Mouse (Mus musculus) left cerebral cortex, adult 8-10 months (tissue): ENCODE data around the gene Gm44805. TPM values are rescaled to one million over a fixed set of nuclear protein-coding genes. Genes with fewer than 3 reads are reported as not detected.
A peak's percentile ranks its signal among the peaks of the same experiment; 100 is the strongest.

Experiments used
- DNase-seq, 2 experiments: peaks; one replicate each; pipeline ENCODE4 v3.0.0; 2022; ENCODE audit warnings: low spot score in 2 of 2
- total RNA-seq, 4 experiments: library from RNA; stranded (reverse); gene quantifications; 2 replicates each; pipeline ENCODE4 v1.2.4; 2022

Gm44805 gene
- total RNA-seq, 4 experiments from 2014 or later, result not detected

DNA sequence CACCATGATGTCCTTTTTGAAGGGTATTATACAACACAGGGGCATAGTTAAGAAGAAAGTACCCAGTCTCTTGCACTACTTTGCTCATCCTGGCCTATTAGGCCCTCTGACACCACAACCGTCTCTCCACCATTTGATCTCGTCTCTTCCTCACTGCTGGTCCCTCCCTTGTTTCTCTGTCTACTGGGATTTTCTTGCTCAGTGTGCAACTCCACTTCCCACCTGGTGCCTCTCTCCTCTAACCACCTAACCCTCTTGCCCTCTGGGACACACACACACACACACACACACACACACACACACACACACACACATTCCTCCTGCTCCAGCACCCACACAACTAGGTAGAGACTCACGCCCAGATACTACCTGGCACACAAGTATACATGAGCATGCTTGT is 2.3 kb downstream of the Gm44805 start:
- no peak for DNase-seq

DNA sequence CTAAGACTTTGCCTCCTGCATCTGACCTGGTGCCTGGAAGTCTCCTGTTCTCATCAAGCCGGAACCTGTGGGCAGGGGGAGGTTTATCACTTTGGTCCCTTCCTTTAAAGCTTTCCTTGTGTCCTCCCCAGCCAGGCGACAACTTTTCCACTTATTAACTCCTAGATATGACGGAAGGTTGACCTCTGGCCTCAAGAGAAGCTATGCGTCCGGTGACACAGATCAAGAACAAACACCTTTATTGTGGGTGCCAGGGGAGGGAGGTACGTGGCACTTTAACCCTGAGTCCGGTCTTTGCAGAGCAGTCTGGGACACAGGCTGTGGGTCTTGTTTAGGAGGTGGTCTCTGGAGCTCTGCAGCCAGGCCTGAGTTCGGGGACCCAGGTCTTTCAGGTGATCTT is 3.4 kb downstream of the Gm44805 start, which contains the start of gene Apoc2:
Gene Apoc2 (minus strand): TSS at position 70 of the 400 bp plus-strand sequence.
- no peak for DNase-seq

DNA sequence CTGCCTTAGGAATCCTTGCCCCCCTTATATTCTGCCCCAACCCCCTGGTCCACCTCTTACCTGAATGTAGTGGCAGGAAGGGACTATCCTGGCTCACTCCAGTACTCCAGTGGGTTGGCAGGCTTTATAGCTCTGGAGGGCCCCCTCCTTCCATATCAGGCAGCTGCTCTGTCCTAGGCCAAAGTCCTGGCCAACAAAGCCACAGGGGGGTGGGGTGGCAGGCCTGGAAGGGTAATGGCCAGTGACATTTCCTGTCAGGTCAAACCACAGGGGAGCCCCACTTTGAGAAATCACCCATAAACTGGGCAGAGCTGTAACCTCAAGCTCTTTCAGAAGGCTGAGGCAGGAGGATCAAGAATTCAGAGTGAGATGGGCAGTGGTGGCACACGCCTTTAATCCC is 4.6 kb downstream of the Gm44805 start:
- DNase-seq, result no peak

DNA sequence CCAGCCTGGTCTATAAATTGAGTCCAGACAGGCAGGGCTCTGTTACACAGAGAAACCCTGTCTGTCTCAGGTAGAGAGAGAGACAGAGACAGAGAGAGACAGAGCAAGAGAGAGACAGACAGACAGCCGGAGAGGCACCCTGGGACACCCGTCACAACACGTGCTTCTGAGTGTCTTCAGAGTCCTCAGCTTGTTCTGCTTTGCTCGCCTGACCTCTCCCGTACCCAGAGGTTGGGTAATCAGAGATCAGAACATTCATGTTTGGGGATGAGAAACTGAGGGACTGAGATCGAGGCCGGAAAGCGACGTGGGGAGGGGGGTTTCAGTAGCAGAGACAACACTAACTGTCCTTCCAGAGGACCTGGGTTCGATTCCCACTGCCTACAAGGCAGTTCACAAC is 5.4 kb downstream of the Gm44805 start:
- DNase-seq, result no peak

DNA sequence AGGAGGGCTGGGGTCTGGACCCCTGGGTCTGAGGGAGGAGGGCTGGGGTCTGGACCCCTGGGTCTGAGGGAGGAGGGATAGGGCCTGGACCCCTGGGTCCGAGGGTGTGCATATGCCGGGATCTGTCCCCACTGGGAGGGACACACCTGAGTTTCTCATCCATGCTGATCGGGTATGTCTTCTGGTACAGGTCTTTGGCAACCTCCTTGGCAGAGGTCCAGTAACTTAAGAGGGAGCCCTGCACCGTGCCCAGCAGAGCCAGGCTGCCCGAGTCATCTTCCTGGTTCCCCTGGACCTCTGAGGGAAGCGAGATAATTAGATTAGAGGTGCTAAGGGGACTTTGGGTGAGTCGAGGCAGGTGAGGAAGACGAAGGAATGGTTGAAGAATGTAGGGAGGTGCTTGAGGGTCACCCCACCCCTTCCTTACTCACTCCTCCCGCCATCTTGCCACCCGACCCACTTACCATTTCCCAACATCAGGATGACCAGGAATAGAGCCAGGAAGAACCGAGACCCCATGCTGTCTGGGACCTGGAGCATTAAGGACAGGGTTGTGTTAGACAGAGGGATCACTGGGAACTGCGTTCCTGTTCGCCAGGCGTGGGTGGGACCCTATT is 8.0 kb downstream of the Gm44805 start:
- DNase-seq, result no peak

DNA sequence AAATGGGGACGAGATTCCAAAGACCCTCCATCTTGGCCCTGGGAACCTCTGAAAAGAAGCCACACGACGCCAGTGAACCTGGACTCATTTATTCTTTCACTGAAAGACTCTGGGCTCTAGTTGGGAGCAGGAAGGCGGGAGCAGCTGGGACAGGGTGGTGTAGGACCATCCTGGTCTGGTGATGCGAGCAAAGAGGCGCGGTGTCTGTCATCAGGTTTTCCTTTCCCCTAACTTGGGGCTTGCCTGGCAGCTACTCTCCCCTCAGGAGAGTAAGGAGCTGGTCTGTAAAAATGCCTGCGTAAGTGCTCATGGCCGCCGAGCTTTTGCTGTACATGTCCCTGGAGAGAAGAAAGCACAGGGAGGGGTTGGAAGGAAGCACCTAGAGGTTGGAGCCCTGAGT is 9.7 kb downstream of the Gm44805 start:
- no peak for DNase-seq

DNA sequence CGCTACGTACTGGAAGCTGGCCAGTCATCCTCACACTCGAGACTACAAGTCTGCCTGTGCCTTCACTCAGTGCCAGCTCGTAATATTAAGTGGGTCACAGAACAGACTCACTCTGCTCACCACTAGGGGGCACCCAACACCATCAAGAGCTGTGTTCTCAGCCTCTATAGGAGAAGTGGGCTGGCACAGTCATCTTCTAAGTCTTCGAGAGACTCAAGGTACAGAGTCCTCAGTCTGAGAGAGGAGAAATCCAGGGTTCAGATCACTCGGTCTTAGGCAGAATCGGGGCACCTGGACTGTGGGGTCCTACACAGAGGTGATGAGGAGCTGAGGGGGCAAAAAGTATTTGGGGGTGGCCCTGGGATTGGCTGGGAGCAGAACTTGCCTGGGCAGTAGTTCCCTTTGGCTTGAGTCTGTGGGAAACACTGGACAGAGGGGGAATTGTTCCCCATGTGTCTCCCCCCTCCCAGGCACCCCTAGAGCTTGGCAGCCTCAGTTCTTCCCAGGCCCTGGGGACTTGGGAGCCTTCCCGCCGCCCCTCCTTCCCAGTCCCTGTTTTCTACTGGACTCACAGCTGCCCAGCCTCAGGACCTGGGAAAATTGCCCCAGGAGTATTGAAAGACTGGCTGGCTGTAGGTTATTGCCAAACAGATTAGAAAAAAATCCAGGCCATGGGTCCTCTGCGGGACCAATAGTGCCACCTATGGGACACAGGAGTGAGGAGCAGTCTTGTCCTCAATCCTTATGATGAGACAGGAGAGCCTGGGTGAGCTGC is 12.1 kb downstream of the Gm44805 start:
- peak; percentile 70 to 92 for DNase-seq

- no peak for DNase-seq
These were observed 13.8 kb downstream of the Gm44805 start for GRCm38 (mm10) chr7:19667434-19667833.

DNA sequence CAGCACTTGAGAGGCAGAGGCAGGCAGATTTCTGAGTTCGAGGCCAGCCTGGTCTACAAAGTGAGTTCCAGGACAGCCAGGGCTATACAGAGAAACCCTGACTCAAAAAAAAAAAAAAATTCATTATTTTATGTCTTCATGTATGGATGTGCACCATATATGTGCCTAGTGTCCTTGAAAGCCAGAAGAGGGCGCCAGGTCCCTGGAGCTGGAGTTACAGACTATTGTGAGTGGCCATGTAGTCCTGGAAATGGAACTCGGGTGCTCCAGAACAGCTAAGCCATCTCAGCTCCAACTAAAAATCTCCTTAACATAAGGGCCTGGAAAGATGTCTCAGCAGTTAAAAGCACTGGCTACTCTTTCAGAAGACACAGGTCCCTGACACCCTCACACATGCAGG is 14.5 kb downstream of the Gm44805 start:
- DNase-seq, result no peak

DNA sequence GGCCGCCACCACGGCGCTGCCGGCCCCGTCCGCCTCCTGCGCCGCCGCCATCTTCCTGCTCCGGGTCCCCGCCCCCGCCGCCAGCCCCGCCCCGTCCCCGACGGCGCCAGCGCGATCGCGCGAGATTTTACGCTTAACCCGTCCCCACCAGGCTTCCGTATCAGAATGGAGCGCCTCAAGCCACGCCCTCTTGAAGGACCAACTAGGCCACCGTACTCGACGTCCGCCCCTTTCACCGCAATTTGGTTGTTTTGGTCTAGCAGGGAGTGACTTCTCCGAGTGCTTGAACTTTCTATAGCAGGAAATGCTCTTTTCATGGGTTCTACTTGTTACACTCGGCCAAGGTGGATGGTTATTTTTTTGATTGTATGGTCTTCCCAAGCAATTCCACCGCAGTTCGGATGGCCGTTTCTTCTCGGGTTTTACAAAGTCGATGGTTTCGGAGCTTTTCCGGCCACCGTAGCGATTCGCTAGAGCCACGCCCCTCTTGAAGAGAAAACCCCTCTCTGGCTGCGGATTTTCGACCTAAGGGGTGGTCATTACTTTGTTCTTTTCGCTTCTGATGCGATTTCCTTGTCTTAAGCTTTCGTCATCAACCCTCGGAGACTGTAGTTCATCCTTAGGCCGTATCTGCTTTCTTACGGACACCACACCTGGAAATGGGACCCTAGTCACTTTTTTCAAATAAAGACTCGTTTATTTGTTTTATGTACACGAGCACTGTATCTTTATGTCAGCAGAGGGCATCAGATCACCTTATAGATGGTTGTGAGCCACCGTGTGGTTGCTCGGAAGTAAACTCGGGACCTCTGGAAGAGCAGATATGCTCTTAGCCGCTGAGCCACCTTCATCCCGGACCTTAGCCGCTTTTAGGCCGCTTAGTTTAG is 16.0 kb downstream of the Gm44805 start, which contains the start of gene Clptm1:
Gene Clptm1 (minus strand): TSS at position 79 of the 887 bp plus-strand sequence.
- peak; percentile 96 to 98 for DNase-seq

- DNase-seq, result peak in 1 of 2 experiments; percentile 21
These were observed 16.7 kb downstream of the Gm44805 start for GRCm38 (mm10) chr7:19664455-19664954.

DNA sequence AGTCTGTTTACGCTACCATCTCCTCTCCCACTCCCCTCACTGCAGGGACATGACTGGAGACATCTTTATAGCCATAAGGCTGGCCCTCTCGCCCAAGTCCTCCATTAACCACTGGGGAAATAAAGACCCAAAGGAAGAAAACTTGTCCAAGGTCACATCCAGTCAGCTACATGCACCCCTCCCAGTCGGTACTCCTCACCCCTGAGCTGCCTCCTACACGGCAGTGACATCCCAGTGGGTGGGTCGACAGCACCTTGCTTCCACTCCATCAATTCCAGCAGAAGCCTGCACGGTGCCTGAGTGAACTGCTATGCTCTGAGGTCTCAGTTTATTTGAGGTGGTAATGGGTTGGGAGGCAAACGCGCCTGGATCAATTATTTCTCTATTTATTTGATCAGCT is 17.3 kb downstream of the Gm44805 start:
- peak in 1 of 2 experiments; percentile 25 for DNase-seq

GRCm38 (mm10) chr7:19652614-19653013 is 28.6 kb downstream of the Gm44805 start:
- no peak for DNase-seq

DNA sequence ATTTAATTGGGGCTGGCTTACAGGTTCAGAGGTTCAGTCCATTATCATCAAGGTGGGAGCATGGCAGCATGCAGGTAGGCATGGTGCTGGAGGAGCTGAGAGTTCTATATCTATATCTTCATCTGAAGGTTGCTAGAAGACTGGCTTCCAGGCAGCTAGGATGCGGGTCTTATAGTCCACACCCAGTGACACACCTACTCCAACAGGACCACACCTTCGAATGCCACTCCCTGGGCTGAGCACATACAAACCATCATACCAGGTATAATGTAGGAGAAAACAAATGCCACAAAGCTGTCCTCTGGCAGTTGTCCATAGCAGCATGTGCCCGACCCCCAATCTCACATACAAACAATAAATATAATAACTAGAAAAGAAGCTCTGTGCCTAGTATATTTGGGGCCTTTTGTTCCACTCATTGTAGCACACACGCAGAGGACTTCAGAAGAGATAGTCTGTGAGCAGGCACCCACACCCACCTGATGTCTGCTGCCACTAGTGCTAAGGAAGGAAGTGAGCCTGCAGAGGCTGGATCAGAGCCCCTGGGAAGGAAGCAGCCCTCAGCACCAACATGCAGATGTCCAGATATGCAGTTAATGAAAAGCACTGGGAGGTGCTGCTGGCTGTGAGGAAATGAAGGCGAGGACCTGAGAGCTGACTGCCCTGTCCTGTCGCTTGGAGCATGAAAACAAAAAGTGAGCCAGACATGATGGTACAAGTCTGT is 30.0 kb downstream of the Gm44805 start:
- DNase-seq, result no peak

DNA sequence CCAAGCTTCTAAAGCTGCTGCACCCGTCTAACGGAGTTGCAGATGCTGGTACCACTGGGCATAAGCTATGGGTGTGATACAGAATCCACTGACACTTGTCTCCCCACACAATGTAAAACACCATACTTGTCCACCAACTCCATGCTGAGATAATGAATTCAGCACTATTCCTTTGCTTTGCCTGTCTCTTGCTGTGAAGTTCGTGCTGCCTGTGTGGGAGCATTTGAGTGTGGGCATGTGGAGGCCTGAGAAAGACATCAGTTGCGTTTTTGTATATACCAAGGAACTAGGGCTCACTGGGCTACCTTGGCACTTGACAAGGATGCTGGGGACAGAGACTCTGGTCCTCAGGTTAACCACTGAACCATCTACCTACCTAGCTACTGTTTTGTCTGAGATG is 40.0 kb downstream of the Gm44805 start:
- no peak for DNase-seq

DNA sequence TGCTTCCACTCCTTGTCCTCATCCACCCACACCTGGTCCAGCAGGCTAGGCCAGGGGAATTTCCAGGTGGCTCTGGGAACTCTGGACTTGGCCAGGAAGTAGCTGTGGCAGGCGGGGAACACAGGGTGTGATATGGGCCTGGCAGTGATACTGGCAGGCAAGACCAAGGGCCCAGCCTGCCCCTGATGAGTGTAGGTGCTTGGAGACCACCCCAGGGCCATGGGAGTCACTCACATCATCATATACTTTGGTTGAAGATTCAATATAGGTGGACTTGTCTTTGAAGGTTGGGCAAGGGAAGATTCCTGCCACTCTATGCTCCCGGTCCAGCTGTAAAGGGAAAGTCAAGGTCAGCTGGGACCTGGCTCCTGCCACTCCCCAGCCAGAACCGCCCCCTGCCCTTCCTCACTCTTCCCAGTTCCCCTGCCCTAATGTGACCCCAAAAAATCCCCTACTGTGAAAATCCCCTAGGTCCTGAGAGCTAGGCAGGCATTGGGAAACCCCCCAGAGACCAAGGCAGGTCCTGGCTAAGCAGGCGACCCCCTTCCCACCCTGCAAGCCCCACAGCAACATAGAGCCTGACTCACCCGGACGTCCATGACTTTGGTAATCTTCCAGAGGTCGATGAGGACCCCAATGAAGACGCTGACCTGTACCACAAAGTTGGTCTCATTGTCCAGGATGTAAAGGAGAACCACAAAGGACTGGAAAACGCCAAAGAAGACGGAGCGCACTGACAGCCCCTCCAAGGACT is 46.0 kb downstream of the Gm44805 start:
- no peak for DNase-seq

- no peak for DNase-seq
These were observed 46.6 kb downstream of the Gm44805 start for GRCm38 (mm10) chr7:19634591-19634990.

GRCm38 (mm10) chr7:19633855-19634254 is 47.4 kb downstream of the Gm44805 start:
- no peak for DNase-seq

GRCm38 (mm10) chr7:19633197-19633596 is 48.0 kb downstream of the Gm44805 start:
- no peak for DNase-seq

DNA sequence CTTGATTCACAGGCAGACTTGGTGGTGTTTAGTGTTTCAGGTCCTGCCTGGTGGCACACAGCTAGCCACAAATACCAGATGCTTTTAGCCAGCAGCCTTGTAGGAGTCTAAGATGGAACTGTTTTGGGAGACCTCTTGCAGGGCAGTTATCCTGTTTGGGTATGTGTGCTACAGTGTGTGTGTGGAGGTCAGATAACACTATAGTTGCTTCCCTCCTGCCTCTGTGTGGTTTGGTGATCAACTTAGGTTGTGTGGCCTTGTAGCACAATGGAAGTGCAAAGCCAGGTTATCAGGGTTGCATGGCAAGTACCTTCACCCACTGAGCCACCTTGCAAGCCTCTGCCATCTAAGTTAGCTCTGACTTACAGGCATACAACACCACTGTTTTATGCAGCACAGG is 48.5 kb downstream of the Gm44805 start:
- DNase-seq, result no peak
